Mouse (Mus musculus): ENCODE data around the gene Galnt2.

- no peak for TF ChIP-seq CTCF (conservative IDR thresholded peaks at IDR 0.05 in 1 of 2, IDR thresholded peaks at IDR 0.05 in 1 of 2; ENCODE audit: low read depth in 2 of 2, low read length in 2 of 2)
- no peak for TF ChIP-seq MAFK (IDR thresholded peaks at IDR 0.05; ENCODE audit: insufficient replicate concordance, low read length)
- TF ChIP-seq EP300 (IDR thresholded peaks at IDR 0.05; ENCODE audit: low read length), result no peak
- no peak for TF ChIP-seq ELF1 (IDR thresholded peaks at IDR 0.05; ENCODE audit: low read depth, low read length)
- no peak for TF ChIP-seq TBP (conservative IDR thresholded peaks at IDR 0.05; ENCODE audit: low read depth, low read length)
These were observed 81.0 kb downstream of the Galnt2 start for GRCm38 (mm10) chr8:124312228-124312627.

Measured in CH12.LX (cell line).